Mouse (Mus musculus): ENCODE results near the gene Galnt2.

DNA sequence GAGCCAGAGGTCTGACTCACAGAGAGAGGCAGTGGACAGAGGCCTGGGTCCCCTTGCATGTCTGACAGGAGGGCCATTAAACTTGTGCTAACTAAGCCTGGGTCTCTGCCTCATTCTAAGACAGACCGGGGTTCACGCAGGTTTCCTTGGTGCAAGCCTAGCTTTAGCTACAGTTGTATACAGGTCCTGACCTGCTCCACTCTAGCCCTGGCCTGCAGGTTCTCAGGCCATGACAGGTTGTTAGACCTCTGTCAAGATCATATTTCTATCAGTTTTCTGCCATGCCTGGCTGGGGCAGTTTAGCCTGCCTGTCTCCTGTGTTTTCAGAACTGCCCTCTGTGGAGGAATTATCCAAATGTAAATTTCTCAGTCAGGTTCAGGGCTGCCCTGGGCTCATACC, 33.9 kb downstream of the Galnt2 start:
- TF ChIP-seq KAT2A (IDR thresholded peaks at IDR 0.05; ENCODE audit: insufficient replicate concordance, low read length) (no peak), CTCF (conservative IDR thresholded peaks at IDR 0.05 in 1 of 2, IDR thresholded peaks at IDR 0.05 in 1 of 2; ENCODE audit: low read depth in 2 of 2, low read length in 2 of 2) (no peak), NELFE (IDR thresholded peaks at IDR 0.05; ENCODE audit: low read depth, low read length) (no peak), USF1 (IDR thresholded peaks at IDR 0.05; ENCODE audit: low read depth, low read length) (no peak), EP300 (IDR thresholded peaks at IDR 0.05; ENCODE audit: low read length) (no peak), POLR2AphosphoS2 (IDR thresholded peaks at IDR 0.05; ENCODE audit: low read depth, low read length) (no peak), POLR2A (IDR thresholded peaks at IDR 0.05; ENCODE audit: low read depth, low read length) (no peak), CHD1 (IDR thresholded peaks at IDR 0.05; ENCODE audit: low read depth, low read length) (no peak)

Data from CH12.LX (cell line).